Mouse (Mus musculus) heart, embryonic 12.5 days (tissue): Measurements from ENCODE around the gene Pla2g15. TPM values are rescaled to one million over a fixed set of nuclear protein-coding genes. Genes with fewer than 3 reads are reported as not detected.

ENCODE experiments used
- ATAC-seq: fragments of 200-750 bp; cut with Nextera tagmentation; 2 replicates; pipeline ENCODE4 v1.8.0; 2017; ENCODE audit warnings: moderate TSS enrichment, moderate library complexity; ENCODE audit not compliant: insufficient number of reproducible peaks, low FRiP score
- H3K27ac ChIP-seq: fragments of 300-500 bp; sonication (generic); 2 replicates; pipeline ENCODE4 v1.5.1; 2016; ENCODE audit warnings: mild to moderate bottlenecking, moderate library complexity; ENCODE audit not compliant: poor library complexity, severe bottlenecking
- H3K27me3 ChIP-seq: fragments of 300-500 bp; sonication (generic); replicated peaks from 2 replicates; pipeline ENCODE4 v1.6.1; 2016; ENCODE audit warnings: mild to moderate bottlenecking, moderate library complexity
- H3K36me3 ChIP-seq: fragments of 300-500 bp; sonication (generic); 2 replicates; pipeline ENCODE4 v1.6.1; 2016; ENCODE audit warnings: mild to moderate bottlenecking, moderate library complexity
- H3K4me1 ChIP-seq: fragments of 300-500 bp; sonication (generic); replicated peaks from 2 replicates; pipeline ENCODE4 v1.6.1; 2016; ENCODE audit warnings: mild to moderate bottlenecking
- H3K4me2 ChIP-seq: fragments of 300-500 bp; sonication (generic); 2 replicates; pipeline ENCODE4 v1.6.1; 2016; ENCODE audit warnings: mild to moderate bottlenecking, moderate library complexity
- H3K4me3 ChIP-seq: fragments of 300-500 bp; sonication (generic); 2 replicates; pipeline ENCODE4 v1.5.1; 2016; ENCODE audit warnings: mild to moderate bottlenecking
- H3K9ac ChIP-seq: fragments of 300-500 bp; sonication (generic); 2 replicates; pipeline ENCODE4 v1.6.1; 2016; ENCODE audit warnings: mild to moderate bottlenecking, moderate library complexity
- H3K9me3 ChIP-seq: fragments of 300-500 bp; sonication (generic); replicated peaks from 2 replicates; pipeline ENCODE4 v1.6.1; 2016; ENCODE audit warnings: mild to moderate bottlenecking, moderate library complexity
- WGBS: fragments of 180-500 bp; shearing (Covaris S2); methylation state at CpG from one replicate; pipeline ENCODE4 v1.1.7; 2016; 5-methylcytosine and 5-hydroxymethylcytosine counted together
- polyA plus RNA-seq: library from polyadenylated mRNA; unstranded; fragments of >200 nt; fragmentation: Nextera tagmentation; extraction: Ambion mirVana; gene quantifications from 2 replicates; pipeline ENCODE4 v1.2.1, GENCODE M21; 2016

The Pla2g15 gene
- polyA plus RNA-seq, 1 experiment from 2014 or later, result 10.5 TPM

GRCm38 (mm10) chr8:106169017-106169933 lies 19.1 kb downstream of the Pla2g15 start:
- ATAC-seq, result peak; percentile 66
- peak overlapping the region; percentile 92 for H3K9ac ChIP-seq
- H3K36me3 ChIP-seq, result peaks cover 7% of the 10 kb centered on the region
- H3K4me3 ChIP-seq, result peak overlapping the region; percentile 87
- H3K4me1 ChIP-seq, result peaks cover 21% of the 10 kb centered on the region
- no peaks in the 10 kb centered on the region for H3K27me3 ChIP-seq
- peak overlapping the region; percentile 90 for H3K27ac ChIP-seq
- under 1% methylated on average over 54 of the region's 54 CpGs for WGBS
- no peaks in the 10 kb centered on the region for H3K9me3 ChIP-seq
- H3K4me2 ChIP-seq, result peak overlapping the region; percentile 87

DNA sequence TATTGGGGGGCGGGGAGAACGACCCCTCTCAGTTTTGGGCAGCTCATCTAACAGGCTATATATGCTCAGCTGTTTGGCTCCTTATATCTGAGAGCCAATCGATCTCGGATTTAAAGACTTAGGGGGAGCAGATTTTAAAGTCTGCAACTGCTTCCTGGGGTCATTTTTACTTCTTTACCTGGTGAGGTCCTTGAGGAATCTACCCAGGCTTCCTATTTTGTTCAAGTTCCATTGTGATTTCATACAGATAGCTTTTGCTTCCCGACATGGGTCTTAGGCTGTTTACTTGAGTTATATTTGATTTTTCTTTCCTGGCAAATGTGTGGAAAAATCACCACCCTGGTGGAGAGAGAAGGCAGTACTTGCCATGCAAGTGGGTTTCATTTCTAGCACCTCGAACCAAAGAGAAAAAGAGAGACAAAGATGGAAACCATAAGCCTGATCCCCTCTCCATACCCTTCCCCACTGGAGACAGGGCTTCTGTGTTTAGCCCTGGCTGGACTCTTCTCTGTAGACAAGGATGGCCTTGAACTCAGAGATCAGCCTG lies 19.8 kb downstream of the Pla2g15 start:
- WGBS, result 31% methylated on average over 6 of the region's 6 CpGs
- Histone ChIP-seq H3K4me1 (peaks cover 21% of the 10 kb centered on the region), H3K27me3 (no peaks in the 10 kb centered on the region), H3K9ac (peak overlapping the region; percentile 92), H3K36me3 (peaks cover 4% of the 10 kb centered on the region; the same call in 1 of the 2 replicates), H3K9me3 (no peaks in the 10 kb centered on the region), H3K27ac (peak overlapping the region; percentile 90; the same call in 1 of the 2 replicates), H3K4me3 (peak overlapping the region; percentile 87), H3K4me2 (peak overlapping the region; percentile 87)
- no peak for ATAC-seq

- 76% methylated on average over 3 of the region's 3 CpGs for WGBS
- no peaks in the 10 kb centered on the region for H3K27me3 ChIP-seq
- peaks cover 4% of the 10 kb centered on the region; the same call in 1 of the 2 replicates for H3K36me3 ChIP-seq
Measured at GRCm38 (mm10) chr8:106173566-106173965, 23.4 kb downstream of the Pla2g15 start.

DNA sequence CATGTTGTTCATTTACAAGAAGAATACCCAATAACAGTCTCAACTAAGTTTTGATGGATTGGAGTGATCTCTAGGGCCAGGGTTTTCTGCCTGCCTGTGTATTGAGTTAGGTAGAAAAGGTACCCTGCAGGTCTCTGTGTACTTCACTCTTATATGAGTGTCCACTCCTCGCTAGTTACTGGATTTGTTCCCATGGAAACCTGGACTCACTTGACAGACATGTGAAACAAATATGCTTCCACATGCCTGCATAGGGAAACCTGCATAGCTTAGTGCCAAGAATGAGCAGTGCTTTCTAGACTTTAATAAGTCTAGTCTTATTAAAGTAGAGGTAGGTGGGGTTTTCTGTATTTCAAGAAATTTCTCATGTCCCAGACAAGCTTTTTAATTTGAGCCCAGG lies 26.7 kb downstream of the Pla2g15 start:
- no peaks in the 10 kb centered on the region for H3K9me3 ChIP-seq
- no peak overlapping the region for H3K9ac ChIP-seq
- peaks cover 14% of the 10 kb centered on the region for H3K36me3 ChIP-seq
- H3K4me1 ChIP-seq, result peaks cover 14% of the 10 kb centered on the region
- 35% methylated on average over 1 of the region's 1 CpGs for WGBS
- no peak overlapping the region for H3K4me3 ChIP-seq
- no peak overlapping the region for H3K4me2 ChIP-seq
- no peak overlapping the region for H3K27ac ChIP-seq
- ATAC-seq, result no peak
- no peaks in the 10 kb centered on the region for H3K27me3 ChIP-seq

More at GRCm38 (mm10) chr8:106173566-106173965, 23.4 kb downstream of the Pla2g15 start:
- H3K9ac ChIP-seq, result no peak overlapping the region
- H3K4me1 ChIP-seq, result peaks cover 24% of the 10 kb centered on the region
- no peaks in the 10 kb centered on the region for H3K9me3 ChIP-seq
- ATAC-seq, result no peak
- no peak overlapping the region for H3K4me3 ChIP-seq
- H3K27ac ChIP-seq, result no peak overlapping the region
- H3K4me2 ChIP-seq, result no peak overlapping the region

- peaks cover 18% of the 10 kb centered on the region for H3K36me3 ChIP-seq
- no peaks in the 10 kb centered on the region for H3K27me3 ChIP-seq
- no peak overlapping the region for H3K4me2 ChIP-seq
- H3K27ac ChIP-seq, result no peak overlapping the region
- H3K4me3 ChIP-seq, result no peak overlapping the region
- WGBS, result 66% methylated on average over 1 of the region's 1 CpGs
- H3K9ac ChIP-seq, result no peak overlapping the region
- no peak for ATAC-seq
- H3K4me1 ChIP-seq, result peaks cover 14% of the 10 kb centered on the region
- no peaks in the 10 kb centered on the region for H3K9me3 ChIP-seq
Measured at GRCm38 (mm10) chr8:106177594-106177993, 27.4 kb downstream of the Pla2g15 start.

- no peak overlapping the region for H3K27ac ChIP-seq
- H3K9me3 ChIP-seq, result no peaks in the 10 kb centered on the region
- no peaks in the 10 kb centered on the region for H3K27me3 ChIP-seq
- WGBS, result 65% methylated on average over 2 of the region's 2 CpGs
- no peak overlapping the region for H3K4me2 ChIP-seq
- H3K36me3 ChIP-seq, result peaks cover 14% of the 10 kb centered on the region
- no peak overlapping the region for H3K4me3 ChIP-seq
- H3K4me1 ChIP-seq, result peaks cover 14% of the 10 kb centered on the region
- no peak overlapping the region for H3K9ac ChIP-seq
- no peak for ATAC-seq
Measured at GRCm38 (mm10) chr8:106178428-106178827, 28.2 kb downstream of the Pla2g15 start.

DNA sequence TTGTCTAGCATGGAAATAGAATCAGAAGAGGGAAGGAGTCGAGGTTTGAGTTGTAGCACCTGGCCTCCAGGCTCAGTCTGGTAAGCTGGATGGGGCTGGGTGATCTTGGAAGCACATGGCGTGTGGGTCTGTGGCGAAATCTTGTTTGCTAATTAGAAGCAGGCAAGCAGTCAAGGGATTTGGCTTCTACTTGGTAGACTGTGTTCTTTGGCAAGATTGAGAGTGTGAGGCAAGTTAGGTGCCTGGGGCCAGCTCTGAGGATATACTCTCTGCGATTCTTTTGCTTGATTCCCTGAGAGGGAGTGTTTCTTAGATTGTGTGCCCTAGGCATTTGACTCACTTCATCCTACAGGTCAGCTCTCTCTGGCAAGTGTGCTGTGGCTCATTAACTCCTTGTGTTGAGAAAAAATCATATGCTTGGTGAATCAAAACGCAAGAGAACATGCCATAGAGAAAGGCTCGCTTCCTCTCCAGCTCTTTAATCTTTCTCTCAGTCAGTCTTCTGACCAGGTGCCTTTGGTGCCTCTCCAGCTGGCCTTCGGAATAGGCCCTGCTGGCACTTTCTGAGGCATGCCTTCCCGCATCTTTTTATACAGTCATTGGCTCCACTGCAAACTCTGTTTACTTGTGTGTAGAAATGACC lies 35.5 kb downstream of the Pla2g15 start:
- H3K9ac ChIP-seq, result no peak overlapping the region
- no peaks in the 10 kb centered on the region for H3K4me1 ChIP-seq
- no peaks in the 10 kb centered on the region for H3K27me3 ChIP-seq
- no peak overlapping the region for H3K27ac ChIP-seq
- peaks cover 10% of the 10 kb centered on the region; the same call in 1 of the 2 replicates for H3K9me3 ChIP-seq
- no peak for ATAC-seq
- peaks cover 43% of the 10 kb centered on the region for H3K36me3 ChIP-seq
- WGBS, result 86% methylated on average over 8 of the region's 8 CpGs
- no peak overlapping the region for H3K4me3 ChIP-seq
- no peak overlapping the region for H3K4me2 ChIP-seq

DNA sequence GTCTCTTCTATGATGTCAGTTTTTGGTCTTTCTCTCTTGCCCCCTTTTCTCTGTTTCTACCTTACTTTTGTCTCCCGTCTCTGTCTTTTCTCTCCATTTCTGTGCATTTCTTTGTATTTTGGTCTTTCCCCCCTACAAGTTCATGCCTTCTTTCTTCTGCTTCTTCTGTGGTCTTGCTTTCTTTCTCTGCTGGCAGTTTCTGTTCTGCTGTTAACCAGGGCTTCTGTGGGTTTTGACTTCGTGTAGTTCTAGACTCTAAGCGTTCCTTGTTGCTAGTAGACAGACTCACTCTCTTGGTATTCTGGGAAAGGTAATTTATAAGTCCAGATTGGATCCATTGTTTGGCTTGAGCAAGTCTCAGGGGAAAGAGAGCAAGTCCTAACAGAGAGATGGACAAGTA lies 36.2 kb downstream of the Pla2g15 start:
- peaks cover 5% of the 10 kb centered on the region; the same call in 1 of the 2 replicates for H3K4me1 ChIP-seq
- no peak overlapping the region for H3K4me2 ChIP-seq
- H3K9ac ChIP-seq, result no peak overlapping the region
- H3K36me3 ChIP-seq, result peaks cover 43% of the 10 kb centered on the region
- no peak overlapping the region for H3K4me3 ChIP-seq
- 90% methylated on average over 3 of the region's 3 CpGs for WGBS
- ATAC-seq, result no peak
- H3K27me3 ChIP-seq, result no peaks in the 10 kb centered on the region
- H3K27ac ChIP-seq, result no peak overlapping the region
- peaks cover 10% of the 10 kb centered on the region; the same call in 1 of the 2 replicates for H3K9me3 ChIP-seq

DNA sequence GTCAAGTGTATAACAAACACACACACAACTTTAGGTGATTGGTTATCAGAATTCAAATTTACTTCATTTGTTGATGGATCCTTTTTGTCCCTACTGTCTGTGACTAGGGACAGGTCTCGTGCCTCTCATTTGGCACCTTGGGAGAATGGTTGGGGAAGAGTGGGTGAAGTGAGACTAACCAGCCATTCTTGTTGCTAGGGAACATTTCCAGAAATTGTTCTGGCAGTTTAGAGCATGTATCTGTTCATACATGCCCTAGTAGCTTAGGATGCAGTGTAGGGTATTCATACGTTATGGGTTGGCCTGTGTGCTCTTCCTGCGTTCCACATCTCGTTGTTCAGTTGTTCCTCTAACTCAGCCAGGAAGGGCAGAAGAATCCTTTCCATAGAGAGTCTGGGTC lies 39.0 kb downstream of the Pla2g15 start:
- H3K4me1 ChIP-seq, result peaks cover 10% of the 10 kb centered on the region; the same call in 1 of the 2 replicates
- no peak overlapping the region for H3K4me3 ChIP-seq
- H3K27me3 ChIP-seq, result no peaks in the 10 kb centered on the region
- peaks cover 55% of the 10 kb centered on the region for H3K36me3 ChIP-seq
- no peak overlapping the region for H3K9ac ChIP-seq
- ATAC-seq, result no peak
- no peak overlapping the region for H3K4me2 ChIP-seq
- H3K27ac ChIP-seq, result no peak overlapping the region
- WGBS, result 87% methylated on average over 4 of the region's 4 CpGs
- peaks cover 10% of the 10 kb centered on the region; the same call in 1 of the 2 replicates for H3K9me3 ChIP-seq

- H3K9me3 ChIP-seq, result peaks cover 10% of the 10 kb centered on the region; the same call in 1 of the 2 replicates
Measured at GRCm38 (mm10) chr8:106191639-106192038, 41.4 kb downstream of the Pla2g15 start.

GRCm38 (mm10) chr8:106193162-106193561 lies 43.0 kb downstream of the Pla2g15 start:
- ATAC-seq, result no peak
- Histone ChIP-seq H3K27me3 (no peaks in the 10 kb centered on the region), H3K36me3 (peaks cover 59% of the 10 kb centered on the region), H3K4me3 (no peak overlapping the region), H3K27ac (no peak overlapping the region), H3K4me1 (peaks cover 10% of the 10 kb centered on the region; the same call in 1 of the 2 replicates), H3K4me2 (no peak overlapping the region), H3K9ac (no peak overlapping the region), H3K9me3 (no peaks in the 10 kb centered on the region)
- 49% methylated on average over 6 of the region's 6 CpGs for WGBS

More at GRCm38 (mm10) chr8:106191639-106192038, 41.4 kb downstream of the Pla2g15 start:
- WGBS, result 36% methylated on average over 5 of the region's 5 CpGs
- H3K27me3 ChIP-seq, result no peaks in the 10 kb centered on the region
- H3K9ac ChIP-seq, result no peak overlapping the region
- H3K36me3 ChIP-seq, result peaks cover 62% of the 10 kb centered on the region
- no peak overlapping the region for H3K4me2 ChIP-seq
- ATAC-seq, result no peak
- peaks cover 10% of the 10 kb centered on the region; the same call in 1 of the 2 replicates for H3K4me1 ChIP-seq
- no peak overlapping the region for H3K4me3 ChIP-seq
- no peak overlapping the region for H3K27ac ChIP-seq
